Mouse (Mus musculus) C2C12 (cell line): Measurements from ENCODE around the gene Wwp2.

Experiments used
- CTCF ChIP-seq: IDR thresholded peaks from one replicate; pipeline ENCODE4 v1.5.1; 2011; ENCODE audit not compliant: control insufficient read depth, insufficient read depth, insufficient read length
- USF1 ChIP-seq: IDR thresholded peaks from one replicate; pipeline ENCODE4 v1.6.1; 2011; ENCODE audit warnings: low read depth, mild to moderate bottlenecking, control low read depth, moderate library complexity

- TF ChIP-seq USF1 (no peak), CTCF (no peak)
Measured at GRCm38 (mm10) chr8:107543714-107544113, 107.5 kb downstream of the Wwp2 start.
